Mouse (Mus musculus) thymus, postnatal 25 days (tissue): ENCODE measurements around the gene Rere.
"Not testable (repeated sequence)": the region's sequence is repeated elsewhere in the genome, so short reads cannot be mapped to it uniquely, and the experiment has no call there.

Source experiments
- DNase-seq: peaks from one replicate; pipeline ENCODE4 v3.0.0; 2022

Gene Rere

DNA sequence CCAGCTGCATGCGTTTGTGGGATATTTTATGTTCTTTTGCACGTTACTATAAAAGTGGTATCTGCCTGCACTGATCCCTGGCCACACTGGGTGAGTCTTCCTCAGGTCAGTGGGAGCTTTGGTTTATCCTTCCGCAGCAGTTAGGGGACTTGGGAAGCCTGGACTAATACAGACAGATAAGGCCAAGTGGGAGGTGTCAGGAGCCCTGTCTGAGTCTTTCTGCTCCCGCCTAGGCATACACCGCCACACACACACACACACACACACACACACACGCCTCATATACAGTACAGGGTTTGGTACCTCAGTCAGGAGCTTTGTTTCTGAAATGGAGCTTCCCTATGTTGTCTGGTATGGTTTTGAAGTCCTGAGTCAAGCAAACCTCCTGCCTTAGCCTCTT lies 310.6 kb downstream of the Rere start:
- no peak for DNase-seq

DNA sequence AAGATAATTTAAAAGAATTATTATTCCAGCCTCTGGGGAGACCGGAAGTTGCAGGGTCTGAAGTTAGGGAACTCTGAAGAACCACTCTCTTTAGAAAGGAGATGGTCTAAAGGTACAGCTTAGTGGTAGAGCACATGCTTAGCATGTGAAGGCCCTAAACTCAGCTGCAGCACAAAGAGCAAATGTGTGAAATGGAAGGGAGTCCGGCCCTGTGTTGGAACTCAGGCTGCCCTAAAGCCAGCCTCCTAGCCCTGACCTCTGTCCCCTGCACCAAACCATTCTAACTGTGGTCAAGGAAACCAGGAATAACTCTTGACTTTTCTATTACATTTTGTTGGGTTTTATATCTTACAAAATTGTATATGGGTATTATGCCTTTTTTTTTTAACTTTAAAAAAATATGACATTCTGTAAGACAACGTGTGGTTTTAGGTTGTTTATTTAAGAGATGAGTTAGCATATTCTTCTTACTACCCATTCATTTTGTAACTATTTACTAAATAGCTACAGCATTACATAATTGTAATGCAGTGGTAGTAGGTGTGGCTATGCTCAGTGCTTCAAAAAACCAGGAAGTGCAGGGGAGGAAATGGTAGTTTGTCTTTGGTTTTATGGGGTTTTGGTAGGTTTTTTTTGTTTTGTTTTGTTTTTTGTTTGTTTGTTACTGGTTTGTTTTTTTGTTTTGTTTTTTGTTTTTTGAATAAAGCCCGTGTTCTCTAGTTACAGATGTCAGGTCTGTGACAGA lies 312.2 kb downstream of the Rere start:
- no peak for DNase-seq

DNA sequence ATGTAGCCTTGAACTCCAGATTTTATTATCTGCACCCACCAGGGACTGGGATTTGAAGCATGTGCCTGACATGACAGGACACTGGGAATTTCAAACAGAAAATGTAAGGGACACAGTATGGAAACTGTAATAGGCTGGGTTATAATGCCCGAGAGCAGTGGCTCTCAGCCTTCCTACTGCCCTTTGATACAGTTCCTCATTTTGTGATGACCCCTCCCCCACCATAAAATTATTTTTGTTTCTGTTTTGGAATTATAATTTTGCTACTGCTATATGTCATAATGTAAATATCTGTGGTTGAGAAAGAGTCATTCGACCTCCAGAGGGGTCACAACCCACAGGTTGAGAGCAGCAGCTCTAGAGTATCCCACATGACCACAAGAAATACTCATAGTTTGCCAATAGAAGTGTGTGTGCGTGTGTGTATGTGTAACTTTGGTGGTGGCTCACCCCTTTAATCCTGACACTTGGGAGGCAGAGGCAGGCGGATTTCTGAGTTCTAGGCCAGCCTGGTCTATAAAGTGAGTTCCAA lies 312.9 kb downstream of the Rere start:
- DNase-seq, result no peak

DNA sequence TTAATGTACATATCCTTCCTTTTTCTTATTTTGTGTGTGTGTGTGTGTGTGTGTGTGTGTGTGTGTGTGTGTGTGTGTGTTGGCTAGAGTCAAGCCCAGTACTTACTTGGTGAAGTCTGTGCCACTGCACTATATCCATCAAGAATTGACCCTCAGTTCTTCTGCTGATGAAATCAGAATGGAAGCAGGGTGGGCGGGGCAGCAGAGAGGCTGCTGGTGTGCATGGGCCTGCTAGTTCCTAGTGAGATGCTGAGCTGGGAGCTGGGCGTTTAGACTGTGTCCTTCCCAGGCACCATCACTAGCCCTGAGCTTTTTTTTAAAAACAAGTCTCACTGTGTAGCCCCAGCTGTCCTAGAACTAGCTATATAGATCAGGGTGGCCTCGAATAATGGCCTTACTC lies 313.6 kb downstream of the Rere start:
- no peak for DNase-seq

DNA sequence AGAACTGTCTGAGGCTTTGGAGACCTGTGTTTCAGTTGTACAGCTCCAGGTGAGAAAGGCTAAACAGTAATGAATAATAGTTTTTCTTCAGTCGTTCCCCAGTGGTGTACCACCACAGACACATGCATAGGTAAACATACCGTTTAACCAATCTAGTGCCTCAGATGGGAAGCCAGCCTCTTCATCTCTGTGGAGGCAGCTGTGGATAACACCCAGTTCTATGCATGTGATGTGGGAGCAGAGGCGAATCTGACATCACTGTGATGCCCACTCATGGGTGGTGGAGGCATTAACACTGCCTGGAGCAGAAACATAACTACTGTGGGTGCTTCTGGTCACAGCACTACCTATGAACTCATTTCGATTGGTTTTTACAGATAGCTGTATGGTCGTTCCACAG lies 314.5 kb downstream of the Rere start:
- no peak for DNase-seq

DNA sequence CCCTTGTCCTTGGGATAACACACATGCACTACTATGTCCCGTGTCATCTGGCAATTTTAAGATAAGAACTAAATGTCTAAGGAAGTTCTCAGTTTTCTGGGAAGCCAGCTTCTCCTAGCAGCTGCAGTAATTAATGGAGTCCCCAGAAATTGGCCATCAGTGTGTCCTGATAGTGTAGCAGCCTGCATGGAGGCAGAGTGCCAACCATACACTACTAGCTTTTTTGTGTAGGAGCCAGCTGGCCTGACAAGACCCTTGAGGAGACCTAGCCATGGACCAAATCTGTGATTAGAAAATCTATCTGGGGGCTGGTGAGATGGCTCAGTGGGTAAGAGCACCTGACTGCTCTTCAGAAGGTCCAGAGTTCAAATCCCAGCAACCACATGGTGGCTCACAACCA lies 317.2 kb downstream of the Rere start:
- DNase-seq, result no peak

DNA sequence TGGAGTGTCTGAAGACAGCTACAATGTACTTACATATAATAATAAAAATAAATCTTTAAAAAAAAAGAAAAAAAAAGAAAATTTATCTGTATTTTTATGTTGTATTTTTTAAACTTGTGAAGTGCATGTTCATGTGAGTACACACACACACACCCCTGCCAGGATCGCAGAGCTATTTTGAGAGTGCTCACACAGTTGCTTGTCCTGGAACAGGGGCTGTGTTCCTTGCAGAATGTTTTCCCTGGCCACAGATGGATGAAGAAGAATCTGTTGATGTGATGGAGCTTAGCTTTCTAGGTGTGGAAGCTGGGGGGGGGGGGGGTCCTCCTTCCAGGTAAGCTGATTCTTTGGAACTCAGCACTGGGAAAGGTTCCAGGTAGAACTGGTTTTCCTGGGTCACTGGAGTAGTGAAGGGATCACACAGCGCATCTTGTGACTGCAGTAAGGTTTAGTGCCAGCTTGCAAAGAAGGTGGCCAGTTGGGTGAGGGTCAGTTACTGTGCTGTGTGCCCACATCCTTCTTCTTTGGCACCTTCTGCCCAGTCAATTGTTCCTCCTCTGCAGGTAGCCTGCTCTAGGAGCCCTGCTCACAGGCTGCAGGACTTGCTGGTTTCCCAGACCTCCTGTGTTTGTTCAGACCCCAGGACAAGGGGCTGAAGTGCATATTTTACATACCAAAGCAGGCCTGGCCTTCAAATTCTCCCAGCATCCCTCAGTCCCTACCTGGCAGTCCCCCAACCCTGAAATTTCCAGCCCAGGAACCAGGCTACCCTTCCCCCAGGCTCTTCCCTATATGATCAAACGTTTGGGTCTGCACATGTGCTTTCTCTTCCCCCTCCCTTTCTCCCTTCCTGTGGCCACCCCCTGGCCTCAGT lies 317.9 kb downstream of the Rere start:
- no peak for DNase-seq

DNA sequence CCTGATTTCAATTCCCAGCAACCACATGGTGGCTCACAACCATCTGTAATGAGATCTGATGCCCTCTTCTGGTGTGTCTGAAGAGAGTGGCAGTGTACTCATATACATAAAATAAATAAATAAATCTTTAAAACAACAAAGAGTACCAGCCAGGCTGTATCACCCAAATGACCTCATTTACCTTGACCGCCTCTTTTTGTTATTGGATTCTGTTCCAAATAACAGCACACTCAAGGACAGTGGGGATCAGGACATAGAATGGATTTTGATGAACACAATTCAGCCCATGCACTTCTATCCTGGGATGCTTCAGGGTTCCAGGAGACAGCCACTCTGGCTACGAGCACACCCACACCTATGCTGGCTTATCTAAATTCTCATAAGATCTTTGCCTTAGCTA lies 319.1 kb downstream of the Rere start:
- not testable (repeated sequence) for DNase-seq

DNA sequence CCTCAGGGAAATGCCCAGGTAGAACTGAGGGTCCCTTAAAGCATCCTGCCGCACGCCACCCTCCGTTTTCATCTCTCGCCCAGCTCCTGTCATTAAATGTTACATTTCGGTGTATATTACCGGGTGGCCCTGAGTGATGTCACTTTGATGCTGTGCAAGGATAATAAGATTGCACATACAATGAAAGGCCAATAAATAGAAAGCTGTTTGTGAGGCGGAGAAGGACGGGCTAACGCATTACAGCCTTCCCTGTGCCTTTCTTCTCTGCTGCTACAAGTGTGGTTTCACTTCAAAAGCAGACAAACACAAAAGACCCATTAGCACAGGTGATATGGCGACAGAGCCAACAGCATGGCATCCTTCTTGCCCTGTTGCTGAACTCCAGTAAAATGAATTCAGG lies 320.0 kb downstream of the Rere start:
- no peak for DNase-seq

DNA sequence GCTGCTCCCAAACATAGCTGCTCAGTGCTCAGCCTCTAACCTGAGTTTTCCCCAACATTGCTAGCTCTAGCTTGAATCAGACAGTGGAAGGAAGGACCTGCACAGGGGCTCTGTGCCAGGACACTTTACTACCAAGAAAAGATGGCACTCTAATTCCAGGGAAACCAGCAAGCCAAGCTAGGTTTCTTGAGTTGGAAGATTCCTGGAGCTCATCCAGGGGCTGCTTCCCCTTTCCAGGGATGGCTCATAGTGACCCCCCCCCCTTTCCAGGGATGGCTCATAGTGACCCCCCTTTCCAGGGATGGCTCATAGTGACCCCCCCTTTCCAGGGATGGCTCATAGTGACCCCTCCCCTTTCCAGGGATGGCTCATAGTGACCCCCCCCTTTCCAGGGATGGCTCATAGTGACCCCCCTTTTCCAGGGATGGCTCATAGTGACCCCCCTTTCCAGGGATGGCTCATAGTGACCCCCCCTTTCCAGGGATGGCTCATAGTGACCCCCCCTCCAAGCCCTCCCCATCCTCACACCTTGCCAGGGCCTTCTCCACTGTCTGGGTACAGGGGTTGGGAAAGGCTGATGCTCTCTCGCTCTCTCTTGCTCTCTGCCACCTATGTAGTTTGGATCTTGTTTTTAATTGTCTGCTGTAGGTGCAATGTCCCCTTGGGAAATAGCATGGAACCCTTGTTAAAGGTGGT lies 322.1 kb downstream of the Rere start:
- DNase-seq, result no peak

DNA sequence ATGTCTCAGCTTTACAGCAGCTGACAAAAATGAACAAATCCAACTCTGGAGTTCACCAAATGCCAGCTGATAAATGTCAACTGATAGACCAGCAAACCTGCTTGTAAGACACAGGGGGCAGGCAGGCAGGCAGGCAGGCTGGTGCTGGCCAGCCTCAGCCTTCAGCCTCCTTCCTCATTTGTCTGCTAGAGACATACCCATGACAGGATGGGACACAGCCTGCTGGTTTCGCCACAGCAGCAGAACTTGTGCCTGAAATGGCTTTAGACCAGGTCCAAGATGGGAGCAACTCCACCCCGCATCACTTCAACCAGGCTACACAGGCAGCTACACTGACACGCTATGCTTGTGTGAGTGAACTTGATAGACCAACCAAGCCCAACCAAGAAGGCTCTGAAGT lies 324.4 kb downstream of the Rere start:
- no peak for DNase-seq

DNA sequence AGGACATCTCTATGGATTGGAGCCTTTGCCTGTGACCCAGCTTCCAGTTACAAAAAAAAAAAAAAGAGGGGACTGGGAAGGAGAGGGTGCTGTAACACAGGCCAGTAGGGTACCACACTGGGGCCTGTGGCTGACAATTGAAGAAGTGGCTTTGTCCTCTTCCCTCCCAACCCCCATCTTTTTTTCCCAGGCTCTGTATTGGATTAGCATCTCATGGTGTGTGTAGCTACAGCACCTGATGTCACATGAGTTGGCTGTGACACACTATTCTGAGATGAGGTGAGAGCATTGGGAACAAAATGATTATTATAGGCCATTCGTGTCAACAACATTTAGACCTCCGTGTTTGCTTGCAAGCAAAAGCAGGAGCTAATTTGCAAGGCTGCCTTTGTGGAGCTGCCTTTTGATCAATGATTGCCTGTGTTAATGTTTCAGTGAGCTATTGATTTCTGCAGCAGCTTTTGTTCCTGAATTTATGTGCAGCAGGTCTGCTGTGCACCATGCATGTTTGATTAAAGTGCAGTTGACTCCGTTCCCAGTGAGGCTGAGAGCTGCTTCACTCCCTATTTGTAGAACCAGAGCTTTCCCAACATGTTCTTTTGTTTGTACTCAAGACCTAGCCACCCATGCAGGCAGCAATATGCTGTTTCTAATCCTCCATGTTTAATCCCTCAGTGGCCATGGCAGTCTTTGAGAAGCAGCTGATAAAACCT lies 325.2 kb downstream of the Rere start:
- no peak for DNase-seq

DNA sequence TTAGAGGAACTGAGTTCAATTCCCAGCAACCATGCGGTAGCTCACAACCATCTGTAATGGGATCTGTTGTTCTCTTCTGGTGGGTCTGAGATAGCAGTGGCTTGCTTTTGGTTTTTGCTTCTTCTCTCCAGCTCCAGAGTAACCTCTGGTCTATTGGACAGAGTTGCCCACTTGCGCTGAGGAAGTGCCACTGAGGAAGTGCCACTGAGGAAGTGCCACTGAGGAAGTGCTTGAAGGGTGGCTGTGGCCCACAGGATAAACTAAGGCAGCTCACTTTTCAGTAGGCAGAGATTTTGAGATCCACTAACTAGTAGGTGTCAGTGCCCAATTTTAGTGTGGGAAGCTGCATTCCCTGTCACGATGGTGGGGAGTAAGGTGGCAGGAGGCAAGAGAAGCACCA lies 327.2 kb downstream of the Rere start:
- DNase-seq, result no peak

DNA sequence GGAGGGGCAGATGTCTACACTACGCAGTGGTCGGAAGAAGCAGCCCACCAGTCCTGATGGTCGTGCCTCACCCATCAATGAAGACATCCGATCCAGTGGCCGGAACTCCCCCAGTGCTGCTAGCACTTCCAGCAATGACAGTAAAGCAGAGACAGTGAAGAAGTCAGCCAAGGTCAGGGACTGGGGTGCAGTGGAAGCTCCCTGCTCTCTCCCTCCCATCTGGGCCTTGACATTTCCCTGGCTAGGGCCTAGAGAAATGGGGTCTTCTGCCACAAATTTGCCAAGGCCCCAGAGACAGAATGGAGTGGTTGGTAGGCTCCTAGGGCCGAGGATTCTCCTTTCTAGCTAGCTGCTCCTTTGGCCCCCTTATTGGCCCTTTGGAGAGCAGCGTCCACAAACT lies 332.3 kb downstream of the Rere start:
- no peak for DNase-seq

DNA sequence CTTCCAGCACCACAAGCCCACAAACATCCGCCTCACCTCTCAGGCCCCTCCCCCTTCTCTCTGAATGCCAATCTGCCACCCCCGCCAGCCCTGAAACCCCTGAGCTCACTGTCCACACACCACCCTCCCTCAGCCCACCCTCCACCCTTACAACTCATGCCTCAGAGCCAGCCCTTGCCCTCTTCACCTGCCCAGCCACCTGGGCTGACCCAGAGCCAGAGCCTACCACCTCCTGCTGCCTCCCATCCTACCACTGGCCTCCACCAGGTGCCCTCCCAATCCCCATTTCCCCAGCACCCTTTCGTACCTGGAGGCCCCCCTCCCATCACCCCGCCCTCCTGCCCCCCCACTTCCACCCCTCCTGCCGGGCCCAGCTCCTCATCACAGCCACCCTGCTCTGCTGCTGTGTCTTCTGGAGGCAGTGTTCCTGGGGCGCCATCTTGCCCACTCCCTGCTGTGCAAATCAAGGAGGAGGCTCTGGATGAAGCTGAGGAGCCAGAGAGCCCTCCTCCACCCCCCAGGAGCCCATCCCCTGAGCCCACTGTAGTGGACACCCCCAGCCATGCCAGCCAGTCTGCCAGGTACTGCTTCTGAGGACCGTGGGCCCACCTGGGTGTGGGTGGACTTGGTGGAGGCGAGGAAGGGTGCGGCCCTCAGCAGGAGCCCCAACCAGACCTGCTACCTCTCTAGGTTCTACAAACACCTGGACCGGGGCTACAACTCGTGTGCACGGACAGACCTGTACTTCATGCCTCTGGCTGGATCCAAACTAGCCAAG lies 334.0 kb downstream of the Rere start:
- DNase-seq, result peak; percentile 29

DNA sequence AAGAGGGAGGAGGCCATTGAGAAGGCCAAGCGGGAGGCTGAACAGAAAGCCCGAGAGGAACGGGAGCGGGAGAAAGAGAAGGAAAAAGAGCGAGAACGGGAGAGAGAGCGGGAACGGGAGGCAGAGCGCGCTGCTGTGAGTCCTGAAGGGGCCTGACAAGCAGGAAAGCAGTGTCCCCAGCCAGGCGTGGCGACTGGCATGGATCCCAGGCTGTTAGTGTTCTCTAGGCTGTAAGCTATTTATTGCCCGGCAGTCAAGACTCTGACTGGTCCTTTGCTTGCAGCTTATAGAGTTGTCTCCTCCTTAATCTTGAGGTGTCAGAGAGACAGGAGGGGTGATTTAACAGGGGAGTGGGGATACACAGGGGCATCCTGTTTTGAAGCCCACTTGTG lies 334.6 kb downstream of the Rere start:
- no peak for DNase-seq

DNA sequence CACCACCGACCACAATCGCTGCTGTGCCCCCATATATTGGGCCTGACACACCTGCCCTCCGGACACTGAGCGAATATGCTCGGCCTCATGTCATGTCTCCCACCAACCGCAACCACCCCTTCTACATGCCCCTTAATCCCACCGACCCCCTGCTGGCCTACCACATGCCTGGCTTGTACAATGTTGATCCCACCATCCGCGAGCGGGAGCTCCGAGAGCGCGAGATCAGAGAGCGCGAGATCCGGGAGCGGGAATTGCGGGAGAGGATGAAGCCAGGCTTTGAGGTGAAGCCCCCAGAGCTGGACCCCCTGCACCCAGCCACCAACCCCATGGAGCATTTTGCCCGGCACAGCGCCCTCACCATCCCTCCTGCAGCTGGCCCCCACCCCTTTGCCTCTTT lies 335.4 kb downstream of the Rere start:
- DNase-seq, result no peak

DNA sequence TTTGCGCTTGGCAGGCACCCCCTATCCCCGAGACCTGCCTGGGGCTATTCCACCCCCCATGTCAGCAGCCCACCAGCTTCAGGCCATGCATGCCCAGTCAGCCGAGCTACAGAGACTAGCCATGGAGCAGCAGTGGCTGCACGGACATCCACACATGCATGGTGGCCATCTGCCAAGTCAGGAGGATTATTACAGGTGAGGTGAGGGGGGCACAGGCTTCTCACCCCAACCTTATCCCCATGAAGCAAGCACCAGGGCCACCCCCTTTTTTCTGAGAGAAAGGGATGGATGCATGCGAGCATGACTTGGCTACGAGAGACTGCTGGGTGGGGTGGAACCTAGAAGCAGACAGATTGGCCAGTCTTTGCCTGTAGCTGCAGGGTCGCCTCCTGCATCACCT lies 337.6 kb downstream of the Rere start:
- no peak for DNase-seq

DNA sequence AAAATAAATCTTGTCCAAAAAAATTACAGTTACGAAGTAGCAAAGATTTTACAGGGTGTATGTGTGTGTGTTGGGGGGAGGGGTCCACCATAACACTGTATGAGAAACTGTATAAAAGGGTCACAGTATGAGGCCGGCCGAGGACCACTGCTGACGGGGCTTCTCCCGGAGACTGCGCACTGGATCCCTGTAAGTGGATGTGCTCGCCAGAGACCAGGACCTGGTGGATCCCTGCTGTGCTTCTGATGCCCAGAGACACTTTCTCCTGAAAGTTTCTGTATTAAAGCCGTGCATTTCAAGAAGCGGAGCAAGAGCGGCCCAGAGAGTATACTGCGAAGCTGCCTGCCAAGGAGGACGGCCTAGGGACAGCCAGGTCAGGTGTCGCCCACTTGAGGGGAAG lies 341.2 kb downstream of the Rere start:
- no peak for DNase-seq

DNA sequence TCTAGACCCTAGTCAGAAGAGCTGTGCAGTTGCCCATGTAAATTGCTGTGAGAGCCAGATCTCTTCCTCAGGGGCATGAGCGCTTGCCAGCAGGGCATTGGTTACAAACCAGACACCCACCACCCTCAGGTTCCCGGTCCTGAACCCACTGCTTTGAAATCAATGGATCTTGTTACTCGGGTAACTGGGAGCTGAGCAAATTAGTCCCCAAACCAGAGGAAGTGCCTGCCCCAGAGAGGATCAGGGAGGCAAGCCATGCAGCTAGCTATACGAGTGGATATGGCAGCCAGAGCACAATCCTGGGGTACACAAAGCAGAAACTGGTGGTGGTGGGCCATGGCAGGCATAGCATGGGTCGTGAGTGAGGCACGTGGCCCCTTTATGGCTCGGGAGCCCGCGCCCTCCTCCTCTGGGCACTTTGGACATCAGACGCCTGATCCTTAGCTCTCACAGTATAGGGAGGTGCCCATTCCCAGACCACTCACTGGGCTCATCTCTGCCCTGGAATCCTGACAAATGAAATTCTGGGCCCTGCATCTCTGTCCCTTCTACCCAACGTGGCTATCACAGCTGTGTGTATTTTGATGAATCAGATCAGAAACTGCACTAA lies 342.9 kb downstream of the Rere start:
- no peak for DNase-seq

DNA sequence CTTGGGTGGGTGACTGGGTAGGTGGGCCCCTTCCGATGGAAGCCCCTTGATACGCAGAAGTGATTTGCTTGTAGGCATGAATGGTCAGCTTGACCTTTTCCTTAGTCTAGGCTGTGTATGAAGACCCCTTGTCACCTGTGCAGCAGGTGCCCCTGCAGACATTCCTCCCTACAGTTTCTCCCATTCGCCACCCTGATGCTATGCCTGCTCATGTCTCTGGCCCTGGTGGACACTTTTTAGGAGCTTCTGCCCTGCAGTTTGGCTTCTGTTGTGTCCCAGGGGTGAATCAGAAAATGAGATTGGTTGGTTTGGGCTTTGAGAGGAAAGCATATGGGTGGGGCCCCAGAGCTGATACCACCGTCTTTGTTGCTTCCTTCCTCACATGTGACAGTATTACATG lies 343.5 kb downstream of the Rere start:
- no peak for DNase-seq

DNA sequence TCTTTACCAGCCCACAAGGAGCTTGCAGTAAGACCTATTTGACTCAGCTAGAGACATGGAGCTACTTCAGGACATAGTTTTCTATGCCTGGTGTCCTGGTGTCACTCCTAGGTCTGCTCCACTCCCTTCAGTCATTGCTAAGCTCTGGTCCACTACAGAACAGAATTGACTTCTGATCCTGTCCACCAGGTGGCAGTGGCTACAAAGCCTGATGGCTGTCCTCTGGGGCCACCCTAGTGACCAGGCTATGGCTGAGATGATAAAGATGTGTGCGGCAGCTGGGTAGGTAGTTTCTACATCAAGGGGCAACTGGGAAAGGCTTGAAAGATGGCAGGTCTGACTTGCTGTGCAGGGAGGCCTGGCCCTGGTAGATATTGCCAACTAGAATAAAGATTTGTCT lies 344.0 kb downstream of the Rere start:
- DNase-seq, result peak; percentile 20
